Mouse (Mus musculus) kidney, postnatal 0 days (tissue): Measurements from ENCODE around the gene Tekt2. TPM values are rescaled to one million over a fixed set of nuclear protein-coding genes. Genes with fewer than 3 reads are reported as not detected.

Experiments
- ATAC-seq: fragments of 200-750 bp; cut with Nextera tagmentation; replicated peaks from 2 replicates; pipeline ENCODE4 v1.8.0; 2017; ENCODE audit warnings: low read depth, moderate number of reproducible peaks, moderate TSS enrichment, moderate library complexity; ENCODE audit not compliant: low FRiP score
- DNase-seq: peaks from one replicate; pipeline ENCODE4 v3.0.0-alpha.2; 2016; ENCODE audit warnings: low spot score
- H3K27ac ChIP-seq: fragments of 300-500 bp; sonication (generic); 2 replicates; pipeline ENCODE4 v1.5.1; 2014; ENCODE audit warnings: mild to moderate bottlenecking
- H3K27me3 ChIP-seq: fragments of 300-500 bp; sonication (generic); 2 replicates; pipeline ENCODE4 v1.6.1; 2014; ENCODE audit warnings: low read length, mixed read lengths; ENCODE audit not compliant: insufficient read depth
- H3K36me3 ChIP-seq: fragments of 300-500 bp; sonication (generic); 2 replicates; pipeline ENCODE4 v1.6.1; 2014; ENCODE audit warnings: low read length, mixed read lengths; ENCODE audit not compliant: insufficient read depth
- H3K4me1 ChIP-seq: fragments of 300-500 bp; sonication (generic); replicated peaks from 2 replicates; pipeline ENCODE4 v1.6.1; 2014; ENCODE audit warnings: antibody characterized with exemption, low read length, mixed read lengths; ENCODE audit not compliant: insufficient read depth
- H3K4me2 ChIP-seq: fragments of 300-500 bp; sonication (generic); 2 replicates; pipeline ENCODE4 v1.6.1; 2014; ENCODE audit warnings: mild to moderate bottlenecking, low read length, moderate library complexity, mixed read lengths
- H3K4me3 ChIP-seq: fragments of 300-500 bp; sonication (generic); replicated peaks from 2 replicates; pipeline ENCODE4 v1.5.1; 2014; ENCODE audit warnings: low read depth, low read length
- H3K9ac ChIP-seq: fragments of 300-500 bp; sonication (generic); 2 replicates; pipeline ENCODE4 v1.6.1; 2014; ENCODE audit warnings: low read depth, low read length
- H3K9me3 ChIP-seq: fragments of 300-500 bp; sonication (generic); replicated peaks from 2 replicates; pipeline ENCODE4 v1.6.1; 2016; ENCODE audit warnings: low read length, inconsistent platforms, mixed read lengths
- CTCF ChIP-seq: IDR thresholded peaks from 2 replicates; pipeline ENCODE4 v1.5.1; 2016; ENCODE audit warnings: antibody characterized with exemption, low read depth, mild to moderate bottlenecking, moderate library complexity
- WGBS: fragments of 180-500 bp; shearing (Covaris S2); extraction: QIAGEN DNeasy Blood & Tissue Kit; methylation state at CpG from one replicate; pipeline ENCODE4 v1.1.7; 2014; 5-methylcytosine and 5-hydroxymethylcytosine counted together
- polyA plus RNA-seq: library from polyadenylated mRNA; unstranded; fragments of >200 nt; fragmentation: Nextera tagmentation; extraction: Ambion mirVana; gene quantifications from 2 replicates; pipeline ENCODE4 v1.2.1, GENCODE M21; 2015

The Tekt2 gene
- polyA plus RNA-seq, 1 experiment from 2014 or later = 2.1 TPM

- Histone ChIP-seq H3K9ac (no peak overlapping the region), H3K4me3 (no peak overlapping the region), H3K9me3 (no peaks in the 10 kb centered on the region), H3K36me3 (no peaks in the 10 kb centered on the region), H3K4me1 (peaks cover 12% of the 10 kb centered on the region), H3K27me3 (peaks cover 10% of the 10 kb centered on the region; the same call in 1 of the 2 replicates), H3K4me2 (no peak overlapping the region), H3K27ac (no peak overlapping the region)
- WGBS = 58% methylated on average over 4 of the region's 4 CpGs
- peak; percentile 59 for TF ChIP-seq CTCF
- ATAC-seq (no peak), DNase-seq (peak; percentile 12)
Observed at GRCm38 (mm10) chr4:126303877-126304276, 21.6 kb downstream of the Tekt2 start.

GRCm38 (mm10) chr4:126301584-126302309, 23.7 kb downstream of the Tekt2 start:
- TF ChIP-seq CTCF = 0 out of 2 replicates have a peak, but pooled peaks have one; percentile 20
- DNase-seq = no peak
- peaks cover 17% of the 10 kb centered on the region for H3K4me1 ChIP-seq
- H3K4me2 ChIP-seq = peak overlapping the region; percentile 71
- H3K4me3 ChIP-seq = no peak overlapping the region; the same call in 1 of the 2 replicates
- H3K9ac ChIP-seq = no peak overlapping the region
- H3K36me3 ChIP-seq = no peaks in the 10 kb centered on the region
- ATAC-seq = 0 out of 2 replicates have a peak, but pooled peaks have one; percentile 20
- peaks cover 10% of the 10 kb centered on the region; the same call in 1 of the 2 replicates for H3K27me3 ChIP-seq
- 19% methylated on average over 27 of the region's 27 CpGs for WGBS
- H3K27ac ChIP-seq = no peak overlapping the region
- no peaks in the 10 kb centered on the region for H3K9me3 ChIP-seq

- no peak for DNase-seq
- WGBS = 1% methylated on average over 49 of the region's 50 CpGs
- peaks cover 22% of the 10 kb centered on the region for H3K4me1 ChIP-seq
- TF ChIP-seq CTCF = no peak
- H3K4me2 ChIP-seq = peak overlapping the region; percentile 71
- H3K9ac ChIP-seq = peak overlapping the region; percentile 36; the same call in 1 of the 2 replicates
- H3K27ac ChIP-seq = no peak overlapping the region
- no peaks in the 10 kb centered on the region for H3K9me3 ChIP-seq
- no peaks in the 10 kb centered on the region for H3K36me3 ChIP-seq
- H3K27me3 ChIP-seq = peaks cover 10% of the 10 kb centered on the region; the same call in 1 of the 2 replicates
- ATAC-seq = 0 out of 2 replicates have a peak, but pooled peaks have one; percentile 22
- H3K4me3 ChIP-seq = peak overlapping the region; percentile 34
Observed at GRCm38 (mm10) chr4:126300916-126301583, 24.4 kb downstream of the Tekt2 start.

- Histone ChIP-seq H3K27ac (no peak overlapping the region), H3K9ac (peak overlapping the region; percentile 56), H3K4me2 (peak overlapping the region; percentile 57), H3K36me3 (no peaks in the 10 kb centered on the region), H3K4me3 (peak overlapping the region; percentile 24), H3K9me3 (no peaks in the 10 kb centered on the region), H3K27me3 (peaks cover 10% of the 10 kb centered on the region; the same call in 1 of the 2 replicates), H3K4me1 (peaks cover 21% of the 10 kb centered on the region)
- ATAC-seq (no peak; the same call in 1 of the 2 replicates), DNase-seq (peak; percentile 69)
- TF ChIP-seq CTCF = peak; percentile 25; the same call in 1 of the 2 replicates
- 1% methylated on average over 34 of the region's 34 CpGs for WGBS
Observed at GRCm38 (mm10) chr4:126296617-126297101, 28.8 kb downstream of the Tekt2 start.

- Histone ChIP-seq H3K27me3 (peaks cover 10% of the 10 kb centered on the region; the same call in 1 of the 2 replicates), H3K9me3 (no peaks in the 10 kb centered on the region), H3K36me3 (no peaks in the 10 kb centered on the region), H3K27ac (no peak overlapping the region), H3K4me2 (no peak overlapping the region), H3K4me3 (no peak overlapping the region), H3K4me1 (peaks cover 22% of the 10 kb centered on the region), H3K9ac (no peak overlapping the region)
- no peak for DNase-seq
- TF ChIP-seq CTCF = no peak
- WGBS = 45% methylated on average over 4 of the region's 4 CpGs
- ATAC-seq = no peak
Observed at GRCm38 (mm10) chr4:126295937-126296336, 29.6 kb downstream of the Tekt2 start.

- TF ChIP-seq CTCF = no peak
- H3K4me3 ChIP-seq = no peak overlapping the region
- 78% methylated on average over 6 of the region's 6 CpGs for WGBS
- peaks cover 5% of the 10 kb centered on the region; the same call in 1 of the 2 replicates for H3K27me3 ChIP-seq
- H3K36me3 ChIP-seq = no peaks in the 10 kb centered on the region
- H3K4me2 ChIP-seq = no peak overlapping the region
- no peak for DNase-seq
- ATAC-seq = no peak
- H3K9ac ChIP-seq = no peak overlapping the region
- H3K27ac ChIP-seq = no peak overlapping the region
- peaks cover 19% of the 10 kb centered on the region for H3K4me1 ChIP-seq
- no peaks in the 10 kb centered on the region for H3K9me3 ChIP-seq
Observed at GRCm38 (mm10) chr4:126295152-126295551, 30.3 kb downstream of the Tekt2 start.
